Mouse (Mus musculus) forebrain, embryonic 10.5 days (tissue): ENCODE measurements around the gene Anp32a. TPM values are rescaled to one million over a fixed set of nuclear protein-coding genes. Genes with fewer than 3 reads are reported as not detected.

ENCODE experiments used
- polyA plus RNA-seq: library from polyadenylated mRNA; unstranded; fragments of >200 nt; fragmentation: Nextera tagmentation; extraction: Ambion mirVana; gene quantifications from 2 replicates; pipeline ENCODE4 v1.2.1, GENCODE M21; 2016

Gene Anp32a
- polyA plus RNA-seq, 1 experiment from 2014 or later: 224 TPM

Other genes with a start within 250 kb of the Anp32a start
- gene Glce, start 218.6 kb upstream of the Anp32a start, polyA plus RNA-seq: 21.5 and 22.1 TPM in 2 replicates
- 0.05 TPM in 1 of 2 replicates, not detected in the other for gene Spesp1, start 59.1 kb upstream of the Anp32a start, polyA plus RNA-seq
- gene Coro2b, start 195.8 kb downstream of the Anp32a start, polyA plus RNA-seq: 9.7 and 10.0 TPM in 2 replicates